Mouse (Mus musculus): ENCODE results near the gene Snrnp35.
A peak's percentile ranks its signal among the peaks of the same experiment; 100 is the strongest.

The Snrnp35 gene

GRCm38 (mm10) chr5:124536776-124537175 lies 53.8 kb downstream of the Snrnp35 start:
- peak in 1 of 2 experiments; percentile 39 for DNase-seq (ENCODE audit: low spot score in 2 of 2)

- peak in 1 of 2 experiments; percentile 81 for DNase-seq (ENCODE audit: low spot score in 2 of 2)
Observed at GRCm38 (mm10) chr5:124538813-124539792, 56.2 kb downstream of the Snrnp35 start.

GRCm38 (mm10) chr5:124539905-124540304 lies 57.0 kb downstream of the Snrnp35 start:
- DNase-seq (ENCODE audit: low spot score in 2 of 2) = no peak

GRCm38 (mm10) chr5:124540383-124540786 lies 57.5 kb downstream of the Snrnp35 start, which contains the start of gene Tmed2:
Tmed2 (plus strand) TSS chr5:124540695.
- peak; percentile 95 to 96 for DNase-seq (ENCODE audit: low spot score in 2 of 2)
